Mouse (Mus musculus): ENCODE data around the gene Zscan25.
"Not testable (repeated sequence)": the region's sequence is repeated elsewhere in the genome, so short reads cannot be mapped to it uniquely, and the experiment has no call there.

Gene Zscan25

DNA sequence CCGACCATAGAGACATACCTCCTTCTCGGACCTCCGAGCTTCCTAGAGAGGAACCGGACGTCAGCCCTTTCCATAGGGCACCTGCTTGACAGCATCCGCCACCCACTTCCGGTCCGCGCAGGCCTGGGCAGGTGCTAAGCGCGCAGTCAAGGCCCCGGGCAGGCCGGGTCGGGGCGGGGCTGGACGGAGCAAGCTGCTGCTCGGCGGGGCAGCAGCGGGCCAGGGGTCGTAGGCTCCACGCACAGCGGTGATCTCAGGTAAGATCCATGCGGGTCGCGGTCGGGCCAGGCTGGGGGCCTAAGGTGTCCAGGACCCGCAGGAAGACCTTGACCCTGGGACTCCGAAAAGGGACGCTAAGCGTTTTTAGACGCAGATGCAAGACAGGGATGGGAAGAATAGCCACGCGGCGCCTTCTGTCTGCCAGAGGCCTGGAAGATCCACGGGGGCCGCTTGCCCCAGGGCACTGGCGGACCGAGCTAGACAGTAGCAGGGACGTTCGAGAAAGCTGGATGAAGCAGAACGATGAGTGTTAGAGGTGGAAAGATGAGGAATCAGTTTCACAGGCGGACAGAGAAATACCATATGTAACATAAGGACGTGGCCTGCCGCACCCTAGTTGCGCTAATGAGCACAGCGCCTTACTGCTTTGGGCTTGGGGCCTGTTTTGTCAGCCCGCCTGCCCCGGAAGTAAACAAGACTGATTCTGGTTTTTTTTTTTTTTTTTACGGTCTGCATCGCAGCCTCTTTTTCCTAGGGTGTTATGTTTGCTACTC, at the start of gene Zscan25:
TSS of gene Zscan25 (plus strand) at position 130 of the 773 bp plus-strand sequence.
- DNase-seq, result peak; percentile 94 to 95

DNA sequence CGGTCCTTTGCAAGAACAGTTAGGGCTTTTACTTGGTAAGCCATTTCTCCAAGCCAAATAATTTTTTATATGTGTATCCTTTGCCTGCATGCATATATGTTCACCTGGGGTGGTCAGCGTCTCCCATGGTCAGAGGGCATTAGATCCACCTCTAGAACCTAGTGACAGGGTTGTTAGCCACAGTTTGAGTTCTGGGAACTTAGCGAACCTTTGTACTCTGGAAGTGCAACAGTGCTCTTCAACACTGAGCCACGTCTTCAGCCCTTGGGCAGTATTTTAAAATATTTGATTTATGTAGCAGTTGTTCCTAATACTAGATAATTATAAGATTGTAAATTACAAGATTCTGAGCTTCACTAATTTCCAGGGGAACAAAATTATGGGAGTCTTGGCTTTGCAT, 49.7 kb upstream of the Zscan25 start:
- DNase-seq, result no peak

DNA sequence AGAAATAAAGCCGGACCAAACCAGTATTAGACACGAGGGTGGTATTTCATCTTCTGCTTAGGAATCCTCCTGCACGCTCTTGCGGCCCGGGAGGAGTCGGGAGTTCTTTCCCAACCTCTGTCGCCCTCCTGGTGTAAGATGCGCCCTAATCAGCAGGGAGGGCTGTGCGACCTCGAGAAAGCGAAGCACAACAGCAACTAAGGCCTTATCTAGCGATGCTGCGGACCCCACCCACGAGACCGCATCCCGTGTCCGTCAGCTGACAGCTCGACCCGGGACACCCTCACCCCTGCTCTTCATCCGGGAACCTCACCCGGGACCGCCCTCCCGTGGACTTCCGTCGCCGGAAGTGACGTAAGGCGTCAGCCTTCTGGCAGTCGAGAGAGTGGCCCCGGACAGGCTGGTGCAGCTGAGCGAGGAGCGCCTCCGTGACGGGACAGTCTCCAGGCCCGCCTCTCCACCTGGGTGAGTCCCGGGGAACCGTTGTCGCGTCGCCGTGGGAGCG, 48.9 kb upstream of the Zscan25 start, which contains the start of gene Zfp655:
TSS of gene Zfp655 (plus strand) at position 349 of the 505 bp plus-strand sequence.
- DNase-seq, result peak; percentile 98

DNA sequence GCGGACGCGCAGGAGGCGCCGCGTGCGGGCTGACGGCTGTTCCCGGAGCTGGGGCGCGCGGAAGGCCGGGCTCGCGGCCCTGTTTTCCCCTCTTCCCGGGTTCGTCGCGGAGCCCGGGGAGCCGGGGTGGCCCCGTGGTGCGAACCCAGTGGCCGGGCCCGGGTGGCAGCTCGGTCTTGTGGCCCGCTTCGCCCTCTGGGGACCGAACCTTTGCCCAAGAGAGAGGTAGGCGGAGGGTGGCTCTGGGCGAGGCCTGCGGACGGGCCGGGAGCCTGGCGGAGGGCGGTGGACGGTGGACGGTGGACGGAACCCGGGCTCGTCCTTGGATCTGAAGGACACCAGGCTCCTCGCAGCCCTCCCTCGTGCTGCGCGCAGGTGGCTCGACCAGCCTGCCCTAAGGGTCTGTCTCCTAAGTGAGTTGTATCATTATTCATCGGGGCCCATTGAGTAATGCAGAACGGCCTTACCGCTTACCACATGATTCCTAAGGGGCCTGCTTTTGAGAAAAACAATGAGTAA, 48.3 kb upstream of the Zscan25 start:
- no peak for DNase-seq

DNA sequence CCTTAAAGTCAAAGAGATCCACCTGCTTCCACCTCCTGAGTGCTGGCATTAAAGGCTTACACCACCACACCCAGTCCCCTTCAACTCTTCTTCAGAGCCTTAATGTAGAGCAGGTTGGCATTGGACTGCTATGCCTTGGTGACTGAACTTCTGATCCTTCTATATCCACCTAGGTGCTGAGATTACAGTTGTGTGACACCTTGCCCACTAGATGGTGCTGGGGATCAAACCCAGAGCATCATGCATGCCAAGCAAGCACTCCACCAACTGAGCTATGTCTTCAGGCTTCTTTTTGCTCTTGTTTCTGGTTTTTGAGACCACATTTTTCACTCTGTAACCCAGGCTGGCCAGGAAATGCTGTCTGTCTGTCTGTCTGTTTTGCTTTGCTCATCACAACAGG, 45.7 kb upstream of the Zscan25 start:
- DNase-seq, result peak; percentile 18 to 34

DNA sequence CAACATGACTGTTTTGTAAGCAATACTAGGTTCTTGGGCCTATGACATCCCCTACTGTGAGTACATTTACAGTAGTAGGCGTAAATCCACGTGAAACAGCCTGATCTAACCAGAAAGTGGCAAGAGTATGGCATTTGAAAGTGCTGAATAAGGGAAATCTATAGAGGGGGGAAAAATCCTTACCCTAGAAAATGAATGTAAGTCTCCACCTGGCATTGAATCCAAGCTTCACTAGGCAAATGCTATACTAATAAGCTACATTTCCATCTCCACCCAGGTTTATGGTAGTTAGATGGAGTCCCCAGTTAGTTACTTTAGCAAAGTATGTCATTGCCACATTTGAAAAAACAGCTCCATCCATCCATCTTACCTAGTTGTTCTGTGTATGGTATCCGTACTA, 30.8 kb upstream of the Zscan25 start:
- no peak for DNase-seq

DNA sequence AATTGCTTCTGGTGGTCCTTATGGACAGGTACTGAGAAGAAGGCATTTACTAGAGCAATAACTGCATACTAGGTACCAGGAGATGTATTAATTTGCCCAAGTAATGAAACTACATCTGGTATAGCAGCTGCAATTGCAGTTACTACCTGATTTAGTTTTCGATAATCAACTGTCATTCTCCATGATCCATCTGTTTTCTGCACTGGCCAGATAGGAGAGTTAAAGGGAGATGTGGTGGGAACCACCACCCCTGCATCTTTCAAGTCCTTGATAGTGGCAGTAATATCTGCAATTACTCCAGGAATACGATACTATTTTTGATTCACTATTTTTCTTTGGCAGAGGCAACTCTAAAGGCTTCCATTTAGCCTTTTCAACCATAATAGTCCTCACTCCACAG, 6.7 kb upstream of the Zscan25 start:
- not testable (repeated sequence) for DNase-seq

DNA sequence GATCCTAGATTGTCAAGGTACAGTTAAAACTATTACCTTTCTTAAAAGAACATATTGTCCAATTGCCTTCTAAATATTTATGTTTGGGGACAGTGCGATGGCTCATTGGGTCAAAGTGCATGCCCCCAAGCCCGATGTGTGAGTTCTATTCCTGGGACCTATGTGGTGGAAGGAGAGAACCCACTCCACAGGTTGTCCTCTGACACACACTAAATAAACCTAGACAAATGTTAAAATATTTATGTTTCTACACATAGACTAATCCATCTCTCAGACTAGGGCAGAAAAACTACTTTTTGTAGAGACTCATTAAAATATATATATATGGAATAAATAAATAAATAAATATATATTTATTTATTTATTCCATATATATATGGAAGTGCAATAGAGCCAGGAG, 352 bp upstream of the Zscan25 start:
- DNase-seq, result no peak

DNA sequence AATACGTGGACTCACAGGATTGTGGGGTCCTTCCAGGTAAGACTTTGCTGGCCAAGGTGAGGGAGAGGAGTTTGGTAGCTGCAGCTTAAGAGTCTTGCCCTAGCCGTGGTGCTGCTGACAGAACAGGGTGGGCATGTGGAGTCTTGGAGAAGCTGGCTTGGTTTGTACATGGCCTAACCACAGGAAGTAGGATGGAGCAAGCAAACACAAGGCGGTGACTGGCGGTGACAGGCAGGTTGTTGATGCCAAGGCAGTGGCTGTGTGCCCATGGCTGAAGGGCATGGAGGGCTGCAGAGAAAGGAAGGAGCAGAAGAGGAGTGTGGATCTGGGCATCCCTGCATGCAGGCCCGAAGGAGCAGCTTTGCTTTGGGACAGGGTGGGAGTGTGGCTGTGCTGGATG, 8.1 kb downstream of the Zscan25 start:
- DNase-seq, result no peak

DNA sequence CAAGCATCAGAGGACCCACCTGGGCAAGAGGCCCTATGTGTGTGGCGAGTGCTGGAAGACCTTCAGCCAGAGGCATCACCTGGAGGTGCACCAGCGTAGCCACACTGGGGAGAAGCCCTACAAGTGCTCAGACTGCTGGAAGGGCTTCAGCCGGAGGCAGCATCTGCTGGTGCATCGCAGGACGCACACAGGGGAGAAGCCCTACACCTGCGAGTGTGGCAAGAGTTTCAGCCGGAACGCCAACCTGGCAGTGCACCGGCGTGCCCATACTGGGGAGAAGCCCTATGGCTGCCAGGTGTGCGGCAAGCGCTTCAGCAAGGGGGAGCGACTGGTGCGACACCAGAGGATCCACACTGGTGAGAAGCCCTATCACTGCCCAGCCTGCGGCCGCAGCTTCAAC, 10.4 kb downstream of the Zscan25 start:
- no peak for DNase-seq

DNA sequence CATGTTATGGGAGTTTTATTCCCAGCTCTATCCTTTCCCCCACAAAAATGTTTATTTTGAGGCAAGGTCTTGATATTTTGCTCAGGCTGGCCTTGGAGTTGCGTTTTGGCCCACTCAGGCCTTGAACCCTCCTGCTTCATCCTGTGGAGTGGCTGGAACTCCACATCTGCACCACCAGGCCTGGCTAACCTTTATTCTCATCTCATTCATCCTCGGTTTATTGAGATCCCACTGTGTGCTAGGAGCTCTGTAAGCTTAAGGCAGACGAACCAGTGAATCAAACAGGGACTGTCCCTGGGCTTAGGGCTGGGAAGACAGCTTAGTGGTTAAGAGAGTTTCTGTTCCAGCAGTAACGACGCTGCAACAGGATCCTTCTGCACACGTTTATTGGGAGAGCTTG, 12.1 kb downstream of the Zscan25 start:
- DNase-seq, result no peak

DNA sequence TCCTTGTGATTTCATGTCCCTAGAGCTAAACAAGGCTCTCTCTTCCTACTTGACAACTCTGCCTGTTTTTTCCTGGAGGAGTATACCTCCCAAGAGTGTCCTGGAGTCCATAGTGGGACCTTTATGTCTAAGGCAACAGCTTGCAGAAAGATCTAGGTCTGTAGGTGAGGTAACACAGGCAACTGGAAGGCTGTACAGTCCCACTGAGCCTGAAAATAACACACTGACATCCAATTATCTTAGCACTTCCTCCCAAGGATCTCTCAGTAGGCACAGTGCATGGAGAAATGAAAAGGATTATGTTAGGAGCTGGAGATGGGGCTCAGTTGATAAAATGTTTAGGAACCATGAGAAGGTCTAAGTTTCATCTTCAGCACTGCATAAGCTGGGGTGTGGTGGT, 20.2 kb downstream of the Zscan25 start:
- DNase-seq, result no peak

DNA sequence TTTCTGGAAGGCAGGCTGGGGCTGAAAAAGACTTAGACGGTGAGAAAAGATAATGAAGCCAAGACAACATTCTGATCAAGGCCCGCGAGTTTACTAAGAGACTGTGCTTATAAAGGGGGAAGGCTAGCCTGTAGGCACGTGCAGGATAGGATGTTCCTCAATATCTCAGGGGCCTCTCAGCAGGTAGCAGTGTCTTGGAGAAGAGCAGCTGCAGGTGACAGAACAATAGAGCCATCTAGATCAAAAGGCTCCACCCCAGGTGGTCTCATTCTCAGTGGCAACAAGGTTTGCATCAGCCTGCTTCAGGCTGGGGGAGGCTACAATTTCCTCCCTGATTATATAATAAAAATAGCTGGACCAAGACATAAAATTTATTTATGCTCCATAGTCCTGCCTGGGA, 21.5 kb downstream of the Zscan25 start:
- DNase-seq, result not testable (repeated sequence)

DNA sequence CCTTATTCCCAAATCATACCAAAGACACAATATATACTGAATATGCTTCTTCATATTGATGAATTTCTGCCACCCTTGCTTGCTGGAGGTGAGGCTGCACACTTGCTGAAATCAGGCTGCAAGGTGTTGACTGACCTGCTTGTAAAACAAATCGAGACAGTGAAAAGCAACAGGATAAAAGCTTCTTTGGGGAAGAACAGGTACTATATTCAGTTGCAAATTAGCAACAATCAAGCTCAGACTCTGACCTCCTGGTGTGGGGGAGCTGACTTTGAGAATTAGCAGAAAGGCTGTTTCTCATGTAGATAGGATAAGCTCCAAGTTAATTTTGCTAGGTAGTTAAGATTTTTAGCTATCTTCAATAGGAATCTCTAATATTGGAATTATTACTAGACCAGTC, 22.1 kb downstream of the Zscan25 start:
- no peak for DNase-seq

DNA sequence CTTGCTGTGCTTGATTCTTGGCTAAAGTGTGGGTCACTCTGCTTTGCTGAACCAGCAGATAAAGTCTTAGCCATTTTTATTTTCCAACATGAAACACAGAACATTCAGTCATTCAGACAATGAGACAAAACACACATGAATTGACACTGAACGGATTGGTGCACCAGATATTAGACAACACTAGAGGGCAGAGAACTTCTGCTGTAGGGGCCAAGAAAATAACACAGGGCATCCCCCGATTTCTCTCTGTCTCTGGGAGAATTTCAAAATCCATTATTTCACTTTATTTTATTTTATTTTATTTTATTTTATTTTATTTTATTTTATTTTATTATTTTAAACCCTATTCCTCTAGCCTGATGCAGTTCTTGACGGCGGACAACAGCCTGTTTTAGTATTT, 26.7 kb downstream of the Zscan25 start:
- DNase-seq, result not testable (repeated sequence)

DNA sequence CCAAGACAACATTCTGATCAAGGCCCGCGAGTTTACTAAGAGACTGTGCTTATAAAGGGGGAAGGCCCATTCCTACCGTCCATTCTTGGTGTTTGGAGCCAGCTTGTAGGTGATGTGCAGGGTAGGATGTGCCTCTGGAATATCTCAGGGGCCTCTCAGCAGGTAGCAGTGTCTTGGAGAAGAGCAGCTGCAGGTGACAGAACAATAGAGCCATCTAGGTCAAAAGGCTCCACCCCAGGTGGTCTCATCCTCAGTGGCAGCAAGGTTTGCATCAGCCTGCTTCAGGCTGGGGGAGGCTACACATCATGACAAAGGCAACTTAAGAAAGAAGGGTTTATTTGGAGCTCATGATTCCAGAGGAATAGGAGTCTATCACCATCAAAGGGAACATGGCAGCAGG, 27.5 kb downstream of the Zscan25 start:
- DNase-seq, result not testable (repeated sequence)

DNA sequence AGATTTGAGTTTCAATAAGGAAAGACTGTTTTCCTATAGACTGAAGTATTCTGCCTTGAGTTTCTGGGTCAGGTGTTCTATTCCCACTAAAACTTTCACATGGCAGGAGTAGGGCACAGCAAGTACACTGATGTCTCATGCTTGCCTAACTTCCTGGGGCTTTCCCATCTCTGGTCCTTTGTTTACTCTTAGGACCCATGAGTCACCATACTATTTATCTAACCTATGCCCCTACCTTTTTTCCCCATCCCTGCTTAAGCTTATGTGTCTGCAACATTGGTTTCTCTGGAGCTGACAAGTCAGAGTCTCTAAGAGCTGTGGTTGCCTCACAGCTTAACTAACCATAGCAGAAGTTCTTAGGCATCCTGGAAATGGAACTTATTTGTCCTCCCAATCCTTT, 33.5 kb downstream of the Zscan25 start:
- no peak for DNase-seq

DNA sequence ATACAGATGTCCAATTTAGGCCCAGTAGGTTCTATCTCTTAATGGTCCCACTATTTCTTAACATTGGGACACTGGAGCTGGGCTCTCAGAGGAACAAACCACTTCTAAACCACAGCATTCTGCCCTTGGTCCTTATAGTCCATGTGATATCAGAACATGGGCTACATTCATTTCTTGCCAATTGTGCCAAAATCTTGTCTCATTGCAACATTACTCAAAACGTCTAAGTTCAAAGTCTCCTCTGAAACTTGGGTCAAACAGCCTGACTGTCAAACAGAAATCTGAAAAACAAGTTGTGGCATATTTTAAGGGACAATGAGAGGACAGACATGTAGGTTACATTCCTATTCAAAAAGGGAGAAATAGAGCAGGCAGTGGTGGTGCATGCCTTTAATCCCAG, 36.8 kb downstream of the Zscan25 start:
- no peak for DNase-seq

DNA sequence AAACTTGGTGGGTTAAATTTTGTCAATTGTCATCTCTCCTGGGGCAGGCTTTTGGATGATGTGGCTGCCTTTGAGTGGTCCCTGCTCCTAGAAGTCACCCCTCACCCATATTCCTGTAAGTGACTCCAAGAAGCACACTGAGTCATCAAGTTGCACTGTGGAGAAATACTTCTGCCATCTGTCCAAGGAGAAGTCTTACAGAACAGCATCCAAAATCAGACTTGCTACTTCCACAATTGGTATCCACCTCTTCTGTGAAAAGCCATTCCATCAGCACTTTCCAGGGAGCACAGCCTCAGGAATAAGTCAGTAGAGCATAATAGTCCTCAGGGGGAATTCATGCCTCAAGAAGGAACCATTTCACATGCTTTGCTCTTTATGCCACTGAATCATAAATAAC, 58.5 kb downstream of the Zscan25 start:
- not testable (repeated sequence) for DNase-seq

Measured in cerebellum, postnatal 25 days (tissue).